Mouse (Mus musculus): ENCODE results near the gene Olfml2b. TPM values are rescaled to one million over a fixed set of nuclear protein-coding genes. Genes with fewer than 3 reads are reported as not detected.

The Olfml2b gene
- polyA plus RNA-seq, 1 experiment from 2014 or later: 4.9 TPM

DNA sequence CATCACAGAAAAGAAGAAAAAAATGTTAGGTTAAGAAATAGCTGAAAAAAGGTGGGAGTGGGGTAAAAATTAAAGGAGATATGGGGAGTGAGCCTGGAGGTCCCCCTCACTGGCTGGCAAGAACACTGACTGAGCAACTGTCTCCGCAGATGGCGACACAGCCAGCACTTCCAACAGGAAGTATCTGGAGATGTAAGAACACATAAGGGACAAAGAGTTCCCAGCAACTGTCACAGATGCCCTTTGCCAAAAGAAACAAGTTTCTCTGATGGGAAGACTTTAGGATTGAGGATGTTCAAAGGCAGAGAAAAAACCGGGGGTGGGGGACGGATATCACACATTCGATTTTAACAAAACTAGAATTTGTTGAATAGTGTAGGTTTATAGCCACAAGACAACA, 77.2 kb downstream of the Olfml2b start:
- 91% methylated on average over 5 of the region's 5 CpGs for WGBS
- no peaks in the 10 kb centered on the region for H3K4me1 ChIP-seq
- no peak overlapping the region for H3K4me2 ChIP-seq (replicated peaks)
- H3K4me3 ChIP-seq: no peak overlapping the region
- H3K27me3 ChIP-seq: no peaks in the 10 kb centered on the region
- no peaks in the 10 kb centered on the region for H3K9me3 ChIP-seq
- H3K27ac ChIP-seq (replicated peaks): no peak overlapping the region
- no peaks in the 10 kb centered on the region for H3K36me3 ChIP-seq
- no peak overlapping the region for H3K9ac ChIP-seq (replicated peaks)
- no peak for ATAC-seq (ENCODE audit: low FRiP score, low read depth)

DNA sequence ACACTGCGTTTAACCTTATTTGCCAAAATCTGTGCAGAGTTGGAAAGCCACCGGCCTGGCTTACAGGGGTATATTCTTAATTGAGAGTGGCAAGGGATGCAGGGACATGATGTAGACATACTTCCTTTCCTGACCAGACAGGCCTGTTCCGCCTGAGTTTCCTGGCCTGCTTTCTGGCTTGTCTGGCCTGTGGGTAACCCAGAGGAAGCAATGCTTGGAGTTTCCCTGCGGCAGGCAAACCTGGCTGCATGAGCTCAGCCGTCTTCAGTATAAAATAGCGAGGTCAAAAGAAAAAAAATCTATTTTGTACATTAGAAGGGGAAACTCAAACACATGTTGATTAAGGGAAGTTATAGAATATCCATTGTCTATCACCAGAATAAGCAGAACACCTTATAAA, 84.2 kb downstream of the Olfml2b start:
- Histone ChIP-seq H3K4me2 (replicated peaks) (no peak overlapping the region), H3K27ac (replicated peaks) (no peak overlapping the region)
- 74% methylated on average over 6 of the region's 6 CpGs for WGBS

DNA sequence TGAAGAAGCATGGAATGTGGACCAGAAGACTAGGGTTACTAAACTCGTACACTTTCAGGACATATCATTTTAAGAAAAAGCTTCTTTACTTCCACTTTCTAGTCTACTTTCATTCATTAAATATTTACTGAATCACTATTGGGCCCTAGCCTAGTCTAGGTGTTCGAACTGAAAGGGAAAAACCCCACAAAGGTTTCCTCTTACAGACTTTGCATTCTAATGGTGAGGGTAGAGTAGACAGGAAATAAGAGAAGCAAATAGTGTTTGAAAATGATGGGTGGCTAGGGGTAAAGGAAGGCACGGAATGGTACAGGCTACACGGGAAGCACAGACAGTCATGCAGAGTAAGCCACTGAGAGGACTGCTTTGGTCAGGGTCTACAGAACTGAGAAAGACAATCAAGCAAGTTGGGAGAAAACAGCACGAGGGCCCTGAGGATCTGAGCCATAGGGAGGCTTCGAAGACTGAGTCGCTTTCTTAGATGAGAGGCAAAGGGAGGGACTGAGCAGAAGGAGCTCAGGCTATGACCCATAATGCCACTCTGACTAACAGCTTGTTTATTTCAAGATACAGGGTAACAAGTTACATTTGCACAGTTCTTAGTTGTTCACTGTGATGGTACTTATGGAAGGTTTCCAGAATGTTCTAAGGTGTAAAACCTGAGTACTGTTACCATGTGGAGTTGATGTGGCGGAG, 85.1 kb downstream of the Olfml2b start:
- Histone ChIP-seq H3K4me2 (replicated peaks) (no peak overlapping the region), H3K36me3 (no peaks in the 10 kb centered on the region), H3K9ac (replicated peaks) (no peak overlapping the region), H3K27me3 (no peaks in the 10 kb centered on the region), H3K9me3 (no peaks in the 10 kb centered on the region), H3K4me1 (no peaks in the 10 kb centered on the region), H3K4me3 (no peak overlapping the region), H3K27ac (replicated peaks) (no peak overlapping the region)
- no peak for ATAC-seq (ENCODE audit: low FRiP score, low read depth)
- 90% methylated on average over 8 of the region's 8 CpGs for WGBS

More for the DNA sequence above, 84.2 kb downstream of the Olfml2b start:
- no peak overlapping the region for H3K4me3 ChIP-seq
- H3K9me3 ChIP-seq: no peaks in the 10 kb centered on the region
- no peaks in the 10 kb centered on the region for H3K36me3 ChIP-seq
- no peaks in the 10 kb centered on the region for H3K27me3 ChIP-seq
- no peak overlapping the region for H3K9ac ChIP-seq (replicated peaks)
- ATAC-seq (ENCODE audit: low FRiP score, low read depth): no peak
- H3K4me1 ChIP-seq: no peaks in the 10 kb centered on the region

DNA sequence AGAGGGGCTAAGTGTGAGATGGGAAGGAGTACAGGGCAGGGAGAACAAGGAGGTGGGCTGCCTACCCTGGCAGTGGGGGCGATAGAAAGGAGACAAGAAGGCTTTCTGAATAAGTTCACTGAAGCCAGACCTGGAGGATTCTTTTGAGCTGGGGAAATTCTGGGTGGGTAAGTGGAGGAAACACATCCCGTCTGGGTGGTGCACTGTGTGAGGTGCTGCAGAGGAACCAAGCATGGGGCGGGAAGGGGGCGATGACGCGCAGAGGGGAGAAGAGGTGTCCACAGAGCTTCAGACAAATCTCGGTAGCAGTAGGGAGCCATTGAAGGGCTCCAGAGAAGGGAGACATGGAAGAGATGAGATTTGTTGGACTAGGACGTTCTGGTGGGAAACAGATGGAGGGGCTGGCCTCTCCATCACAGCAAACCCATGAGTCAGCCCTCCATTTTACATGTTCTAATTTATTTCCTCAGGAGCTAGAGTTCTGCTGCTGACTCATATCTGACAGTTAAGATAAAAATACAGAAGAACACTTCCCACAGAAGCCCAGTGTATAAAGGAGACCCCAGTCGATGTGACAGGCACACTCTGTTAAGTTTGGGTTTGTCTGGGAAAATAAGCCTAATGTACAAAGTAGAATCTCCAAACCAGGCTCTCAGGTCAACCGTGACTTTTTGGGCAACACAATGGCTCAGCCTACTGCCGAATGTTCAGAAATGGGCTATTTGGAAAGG, 87.7 kb downstream of the Olfml2b start:
- no peak overlapping the region for H3K4me2 ChIP-seq (replicated peaks)
- H3K9me3 ChIP-seq: no peaks in the 10 kb centered on the region
- H3K27me3 ChIP-seq: no peaks in the 10 kb centered on the region
- H3K27ac ChIP-seq (replicated peaks): no peak overlapping the region
- 85% methylated on average over 11 of the region's 11 CpGs for WGBS
- H3K36me3 ChIP-seq: no peaks in the 10 kb centered on the region
- H3K4me3 ChIP-seq: no peak overlapping the region
- no peak overlapping the region for H3K9ac ChIP-seq (replicated peaks)
- H3K4me1 ChIP-seq: no peaks in the 10 kb centered on the region
- no peak for ATAC-seq (ENCODE audit: low FRiP score, low read depth)

Other genes with a start within 250 kb of the Olfml2b start
- 11.9 and 15.4 TPM in 2 replicates for gene Nos1ap, start 54.7 kb upstream of the Olfml2b start, polyA plus RNA-seq (2016; fragmentation: Nextera tagmentation; extraction: Ambion mirVana)
- 9.3 and 10.7 TPM in 2 replicates for gene Atf6, start 223.2 kb downstream of the Olfml2b start, polyA plus RNA-seq (2016; fragmentation: Nextera tagmentation; extraction: Ambion mirVana)
- 0.33 TPM in 1 of 2 replicates, not detected in the other for gene Gm26620, start 240.5 kb downstream of the Olfml2b start, polyA plus RNA-seq (2016; fragmentation: Nextera tagmentation; extraction: Ambion mirVana)
- gene Dusp12, start 241.0 kb downstream of the Olfml2b start, polyA plus RNA-seq (2016; fragmentation: Nextera tagmentation; extraction: Ambion mirVana): 28.7 and 34.6 TPM in 2 replicates

Data from midbrain, embryonic 12.5 days (tissue).